Mouse (Mus musculus) urinary bladder, postnatal 4 days (tissue): ENCODE results near the gene Jmjd4.

Source experiments
- DNase-seq, 2 experiments: peaks; one replicate each; pipeline ENCODE4 v3.0.0; 2021 to 2022; ENCODE audit warnings: low spot score in 2 of 2

Gene Jmjd4

GRCm38 (mm10) chr11:59449741-59450229 lies at the start of gene Jmjd4:
Jmjd4 (plus strand) TSS chr11:59450045.
- peak; percentile 88 for DNase-seq

DNA sequence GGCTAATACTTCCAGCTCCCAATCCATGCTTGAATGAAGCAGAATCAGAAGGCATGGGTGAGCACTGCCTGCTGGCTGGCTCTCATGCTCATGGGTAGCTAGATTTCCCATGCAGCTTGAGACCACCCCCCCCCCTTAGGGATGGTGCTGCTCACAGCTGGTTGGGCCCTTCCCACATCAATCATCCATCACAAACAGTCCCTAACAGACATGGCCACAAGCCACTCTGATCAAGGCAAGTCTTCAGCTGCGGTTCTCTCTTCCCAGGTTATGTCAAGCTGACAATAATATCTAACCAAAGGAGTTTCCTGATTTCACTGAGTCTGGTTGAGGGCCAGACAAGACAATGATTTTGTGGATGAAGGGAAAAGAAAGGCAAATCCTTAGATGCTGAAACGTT lies 49.0 kb upstream of the Jmjd4 start:
- DNase-seq, result no peak

- no peak for DNase-seq
Measured at GRCm38 (mm10) chr11:59405761-59406160, 44.1 kb upstream of the Jmjd4 start.

DNA sequence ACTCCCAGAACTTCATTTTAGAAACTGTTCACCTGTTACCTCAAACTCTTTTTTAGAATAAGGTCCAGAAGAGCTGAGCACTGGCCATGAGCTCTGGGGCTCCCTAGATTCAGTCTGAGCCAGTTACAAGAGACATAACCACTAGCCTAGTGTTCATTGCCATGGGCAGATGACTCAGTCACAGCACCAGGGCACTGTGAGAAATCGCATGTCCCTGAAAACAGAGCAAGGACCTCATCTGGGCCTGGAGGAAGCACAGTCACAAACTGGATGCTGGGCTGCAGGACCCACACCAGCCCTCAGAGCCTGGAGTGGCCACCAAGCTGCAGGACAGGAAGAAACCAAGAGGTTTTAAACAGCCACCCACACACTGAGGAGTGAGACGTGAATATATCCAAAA lies 39.0 kb upstream of the Jmjd4 start:
- DNase-seq, result no peak

DNA sequence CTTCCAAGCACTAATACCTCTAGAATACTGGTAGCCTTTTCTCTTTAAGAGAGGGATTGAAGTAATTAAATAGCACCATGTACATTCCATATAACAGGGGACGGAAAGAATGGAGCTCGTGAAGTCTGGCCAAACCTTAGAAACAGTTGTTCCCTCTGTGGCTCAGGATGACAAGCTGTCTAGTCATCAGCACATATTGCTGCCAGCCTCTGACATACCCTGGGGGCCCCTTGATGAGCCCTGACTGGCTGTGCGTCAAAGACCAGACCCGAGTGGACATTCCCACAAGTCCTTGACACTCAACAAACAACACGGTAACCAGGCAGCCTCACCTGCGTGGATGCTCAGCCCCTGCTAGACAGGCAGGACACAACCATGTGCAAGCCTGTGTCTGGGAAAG lies 37.8 kb upstream of the Jmjd4 start:
- no peak for DNase-seq

DNA sequence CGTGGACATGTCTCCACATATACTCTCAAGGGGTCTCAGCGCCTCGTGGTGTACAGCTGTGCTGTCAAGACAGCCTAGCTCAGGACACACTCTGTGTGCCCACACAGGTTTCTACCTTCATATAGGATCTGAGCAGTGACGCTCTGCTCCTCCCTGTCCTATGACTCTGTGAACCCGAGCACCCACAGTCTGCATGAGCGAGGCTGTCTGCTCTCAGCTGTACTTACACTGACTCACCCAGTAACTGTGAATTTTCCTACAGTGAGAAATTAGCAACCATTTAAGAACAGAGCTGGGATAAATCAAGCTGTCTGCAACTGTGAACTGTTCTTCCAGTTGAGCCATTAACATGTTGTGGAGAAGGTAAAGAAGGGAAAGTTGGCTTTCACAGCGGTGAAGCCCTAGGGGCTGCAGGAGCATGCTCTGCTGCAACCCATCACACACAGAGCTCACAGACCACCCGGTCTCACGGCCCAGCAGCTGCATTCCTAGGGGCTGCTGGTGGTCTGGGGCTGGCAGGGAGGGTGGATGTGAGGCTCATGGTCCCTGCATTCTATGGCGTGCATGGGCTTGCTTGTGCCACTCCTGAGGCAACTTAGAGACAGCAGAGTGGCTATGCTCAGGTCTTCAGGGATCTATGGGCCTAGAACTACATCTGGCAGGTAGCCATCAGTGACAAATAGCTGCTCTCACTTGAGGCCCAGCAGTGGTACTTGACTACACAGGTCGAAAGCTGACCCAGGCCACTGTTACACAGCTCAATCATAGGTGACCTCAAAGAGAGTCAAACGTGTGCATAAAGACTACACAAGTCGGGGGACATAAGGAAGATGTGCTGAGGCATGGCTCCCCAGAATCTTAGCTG lies 36.6 kb upstream of the Jmjd4 start:
- DNase-seq, result no peak

DNA sequence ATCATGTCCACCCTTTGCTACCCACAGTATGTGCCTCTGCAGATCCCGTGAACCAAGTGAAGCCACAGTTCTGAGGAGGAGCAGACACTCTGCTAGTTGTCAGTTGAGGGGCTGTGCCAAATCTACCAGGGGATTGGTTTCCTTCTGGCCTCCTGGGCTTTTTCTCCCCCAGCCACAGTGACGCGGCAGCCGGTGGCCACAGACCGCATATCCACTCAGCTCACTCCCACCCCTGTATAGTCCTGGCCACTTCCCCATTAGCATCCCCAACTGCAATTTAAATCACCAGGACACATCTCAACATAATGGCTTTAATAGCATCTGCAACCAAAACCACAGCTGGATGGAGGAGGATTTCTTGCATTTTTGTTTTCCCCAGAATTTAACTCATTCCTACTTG lies 31.1 kb upstream of the Jmjd4 start:
- no peak for DNase-seq

GRCm38 (mm10) chr11:59421436-59421835 lies 28.4 kb upstream of the Jmjd4 start:
- no peak for DNase-seq

DNA sequence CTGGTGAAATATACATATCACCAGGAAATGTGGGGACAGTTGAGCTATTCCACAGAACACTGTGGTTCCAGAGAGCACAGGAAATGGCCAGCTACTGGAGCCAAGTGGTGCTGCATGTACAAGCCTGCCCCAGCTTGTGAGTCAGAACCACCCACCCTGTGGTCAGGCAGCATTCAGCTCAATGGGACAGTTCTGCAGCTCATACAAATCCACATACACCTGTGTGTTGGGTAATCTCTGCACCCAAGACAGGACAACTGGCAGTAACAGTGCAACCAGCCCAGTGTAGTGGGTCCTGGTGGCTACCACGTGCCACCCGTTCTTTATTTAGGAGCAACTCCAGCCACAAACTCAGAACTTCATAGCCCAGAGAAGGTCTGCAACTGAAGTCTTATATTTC lies 27.9 kb upstream of the Jmjd4 start:
- DNase-seq, result no peak

GRCm38 (mm10) chr11:59423010-59423588 lies 26.7 kb upstream of the Jmjd4 start:
- no peak for DNase-seq

DNA sequence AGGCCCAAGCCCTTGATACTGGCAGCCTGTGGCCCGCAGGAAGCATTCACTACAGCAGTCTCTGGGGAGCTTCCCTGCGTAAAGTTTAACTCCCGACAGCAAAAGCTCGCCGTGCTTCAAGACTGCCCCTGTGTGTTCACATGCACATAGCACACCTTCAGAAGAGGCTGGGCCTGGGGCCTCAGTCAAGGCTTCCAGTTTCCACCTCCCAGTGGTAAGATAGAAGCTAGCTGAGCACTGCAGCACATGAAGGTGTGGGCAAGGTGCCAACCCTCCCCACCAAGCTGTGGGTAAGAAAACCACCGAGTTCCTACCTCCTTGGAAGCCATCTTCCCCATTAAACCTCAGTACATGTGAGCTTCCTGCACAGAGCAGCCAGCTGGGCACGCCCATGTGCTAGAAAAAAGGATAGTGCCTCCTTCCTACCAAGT lies 24.2 kb upstream of the Jmjd4 start:
- DNase-seq, result peak in 1 of 2 experiments; percentile 42

- no peak for DNase-seq
Measured at GRCm38 (mm10) chr11:59428057-59428660, 21.7 kb upstream of the Jmjd4 start.

DNA sequence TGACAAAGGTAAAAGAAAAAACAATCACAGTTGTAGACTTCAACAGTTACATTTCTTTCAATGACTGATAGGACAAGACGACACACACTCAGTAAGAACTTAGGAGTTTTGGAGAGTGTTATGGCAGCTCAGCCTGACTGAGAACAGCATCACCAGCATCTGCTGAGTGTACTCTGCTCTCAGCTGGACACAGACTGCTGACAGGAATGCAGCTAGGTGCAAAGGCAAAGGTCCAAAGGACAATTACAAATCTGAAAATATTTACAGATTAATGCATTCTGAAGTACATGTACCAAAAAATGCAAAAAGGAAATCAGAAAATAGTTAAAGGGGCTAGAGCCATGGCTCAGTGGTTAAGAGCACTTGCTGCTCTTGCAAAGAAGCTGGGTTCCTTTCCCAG lies 19.9 kb upstream of the Jmjd4 start:
- no peak for DNase-seq

- no peak for DNase-seq
Measured at GRCm38 (mm10) chr11:59432261-59432660, 17.6 kb upstream of the Jmjd4 start.

GRCm38 (mm10) chr11:59437954-59438353 lies 11.9 kb upstream of the Jmjd4 start:
- no peak for DNase-seq

DNA sequence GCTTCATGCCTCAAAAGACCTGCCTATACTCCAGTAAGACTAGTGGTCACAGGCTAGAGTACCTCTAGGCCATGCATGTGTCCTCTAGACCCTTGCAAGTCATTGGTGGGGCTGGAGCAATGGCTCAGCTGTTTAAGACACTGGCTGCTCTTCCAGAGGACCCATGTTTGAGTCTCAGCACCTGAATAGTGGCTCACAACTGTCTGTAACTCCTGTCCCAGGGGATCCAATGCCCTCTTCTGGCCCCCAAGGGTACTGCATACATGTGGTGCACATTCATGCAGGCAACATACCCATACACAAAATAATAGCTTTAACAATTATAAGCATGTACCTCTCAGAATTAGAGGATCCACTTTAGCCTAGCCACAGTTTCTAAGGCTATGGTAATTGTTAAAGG lies 6.7 kb upstream of the Jmjd4 start:
- no peak for DNase-seq

- DNase-seq, result peak in 1 of 2 experiments; percentile 57
Measured at GRCm38 (mm10) chr11:59450230-59450771, 456 bp downstream of the Jmjd4 start.

DNA sequence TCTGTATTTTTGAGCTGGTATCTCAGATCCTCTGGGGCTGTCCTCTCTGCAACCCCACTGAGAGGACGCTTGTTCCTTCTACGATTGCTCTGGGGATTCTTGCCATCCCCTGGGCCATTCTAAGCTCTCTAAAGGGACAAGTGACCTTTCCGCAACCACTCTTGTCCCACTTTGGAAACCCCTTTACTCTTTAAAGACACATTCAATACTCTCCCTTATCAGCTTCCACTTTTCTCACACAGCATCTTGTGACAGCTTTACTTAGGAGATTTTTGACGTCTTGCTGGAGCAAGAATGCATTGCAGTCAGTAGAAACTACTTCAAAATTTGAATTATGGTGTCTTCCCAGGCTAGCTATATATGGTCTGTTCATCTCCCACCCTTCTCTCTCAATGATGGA lies 1.2 kb downstream of the Jmjd4 start, which contains the start of gene Snap47:
Gene Snap47, minus strand, starts transcription at position 101 of the 400 bp plus-strand sequence.
- DNase-seq, result no peak

GRCm38 (mm10) chr11:59456346-59456745 lies 6.5 kb downstream of the Jmjd4 start:
- DNase-seq, result peak in 1 of 2 experiments; percentile 36

- DNase-seq, result peak in 1 of 2 experiments; percentile 53
Measured at GRCm38 (mm10) chr11:59456891-59457290, 7.0 kb downstream of the Jmjd4 start.

- peak; percentile 59 to 61 for DNase-seq
Measured at GRCm38 (mm10) chr11:59458973-59459372, 9.1 kb downstream of the Jmjd4 start.

- DNase-seq, result peak in 1 of 2 experiments; percentile 25
Measured at GRCm38 (mm10) chr11:59460459-59460858, 10.6 kb downstream of the Jmjd4 start.
